Mouse (Mus musculus) myocyte (in vitro differentiated cells): ENCODE measurements around the gene Gstcd. TPM values are rescaled to one million over a fixed set of nuclear protein-coding genes. Genes with fewer than 3 reads are reported as not detected.

Source experiments
- H3K27me3 ChIP-seq: one replicate; pipeline ENCODE4 v1.6.1; 2011; ENCODE audit not compliant: control insufficient read depth, insufficient read depth, insufficient read length
- H3K36me3 ChIP-seq: one replicate; pipeline ENCODE4 v1.6.1; 2011; ENCODE audit not compliant: control insufficient read depth, insufficient read depth
- H3K4me2 ChIP-seq: one replicate; pipeline ENCODE4 v1.6.1; 2011; ENCODE audit warnings: low read depth, control low read depth
- H3K4me3 ChIP-seq: one replicate; pipeline ENCODE4 v1.5.1; 2011; ENCODE audit warnings: mild to moderate bottlenecking, control low read depth, moderate library complexity
- H3K79me2 ChIP-seq: one replicate; pipeline ENCODE4 v1.6.1; 2011; ENCODE audit not compliant: control insufficient read depth, insufficient read depth
- H3ac ChIP-seq: one replicate; pipeline ENCODE4 v1.6.1; 2011; ENCODE audit not compliant: control insufficient read depth, insufficient read length
- CEBPB ChIP-seq: IDR thresholded peaks from 2 replicates; pipeline ENCODE4 v1.6.1; 2011; ENCODE audit warnings: mild to moderate bottlenecking, moderate library complexity; ENCODE audit not compliant: poor library complexity, insufficient read depth, severe bottlenecking
- E2F4 ChIP-seq: IDR thresholded peaks from one replicate; pipeline ENCODE4 v1.6.1; 2011; ENCODE audit warnings: mild to moderate bottlenecking, control low read depth, moderate library complexity; ENCODE audit not compliant: insufficient read depth
- MAX ChIP-seq: IDR thresholded peaks from one replicate; pipeline ENCODE4 v1.6.1; 2011; ENCODE audit warnings: low read depth, mild to moderate bottlenecking, control low read depth
- MYOD1 ChIP-seq, 3 experiments: IDR thresholded peaks; one replicate each; pipeline ENCODE4 v1.6.1; 2011; ENCODE audit warnings: control low read depth in 2 of 3, low read depth in 2 of 3, mild to moderate bottlenecking in 2 of 3, moderate library complexity in 1 of 3; ENCODE audit not compliant: insufficient read length in 2 of 3, control insufficient read depth in 1 of 3
- MYOG ChIP-seq, 3 experiments: IDR thresholded peaks; one replicate each; pipeline ENCODE4 v1.6.1; 2011; ENCODE audit warnings: control low read depth in 2 of 3, low read depth in 2 of 3, mild to moderate bottlenecking in 2 of 3; ENCODE audit not compliant: insufficient read length in 2 of 3, control insufficient read depth in 1 of 3, insufficient read depth in 1 of 3
- POLR2A ChIP-seq: IDR thresholded peaks from one replicate; pipeline ENCODE4 v1.6.1; 2011; ENCODE audit warnings: low read depth, mild to moderate bottlenecking, control low read depth, moderate library complexity; ENCODE audit not compliant: insufficient read length
- POLR2AphosphoS2 ChIP-seq: IDR thresholded peaks from one replicate; pipeline ENCODE4 v1.6.1; 2011; ENCODE audit warnings: low read depth, control low read depth; ENCODE audit not compliant: insufficient read length
- REST ChIP-seq: IDR thresholded peaks from one replicate; pipeline ENCODE4 v1.6.1; 2011; ENCODE audit warnings: mild to moderate bottlenecking, control low read depth, moderate library complexity; ENCODE audit not compliant: insufficient read depth, insufficient read length
- SRF ChIP-seq: IDR thresholded peaks from one replicate; pipeline ENCODE4 v1.6.1; 2011; ENCODE audit warnings: low read depth; ENCODE audit not compliant: control insufficient read depth, insufficient read length
- TCF12 ChIP-seq: IDR thresholded peaks from one replicate; pipeline ENCODE4 v1.6.1; 2011; ENCODE audit warnings: mild to moderate bottlenecking, control low read depth; ENCODE audit not compliant: poor library complexity, insufficient read depth, severe bottlenecking
- TCF3 ChIP-seq: IDR thresholded peaks from one replicate; pipeline ENCODE4 v1.6.1; 2011; ENCODE audit warnings: low read depth, control low read depth; ENCODE audit not compliant: insufficient read length
- USF1 ChIP-seq: IDR thresholded peaks from one replicate; pipeline ENCODE4 v1.6.1; 2011; ENCODE audit warnings: low read depth, mild to moderate bottlenecking, control low read depth, moderate library complexity
- polyA plus RNA-seq: library from polyadenylated mRNA; unstranded; fragments of >200 nt; fragmentation: generic; extraction: Trizol; gene quantifications from one replicate; pipeline ENCODE4 v1.2.1, GENCODE M21; 2012; ENCODE audit warnings: missing spikeins

Gene Gstcd
- polyA plus RNA-seq, 1 experiment: 7.3 TPM

GRCm38 (mm10) chr3:133097936-133098335 is 6.1 kb upstream of the Gstcd start:
- no peak overlapping the region for H3K4me3 ChIP-seq
- no peaks in the 10 kb centered on the region for H3K27me3 ChIP-seq
- H3K36me3 ChIP-seq: peaks cover 59% of the 10 kb centered on the region
- H3ac ChIP-seq: no peak overlapping the region
- H3K4me2 ChIP-seq: no peak overlapping the region
- peaks cover 21% of the 10 kb centered on the region for H3K79me2 ChIP-seq
- TF ChIP-seq MYOD1 (IDR thresholded peaks at IDR 0.05; ENCODE audit: control insufficient read depth in 1 of 3, insufficient read length in 2 of 3, low read depth in 2 of 3): no peak
- no peak for TF ChIP-seq USF1
- no peak for TF ChIP-seq TCF3
- no peak for TF ChIP-seq CEBPB
- TF ChIP-seq MAX: no peak

GRCm38 (mm10) chr3:133094305-133094704 is 2.5 kb upstream of the Gstcd start:
- Histone ChIP-seq H3K36me3 (peaks cover 31% of the 10 kb centered on the region), H3K79me2 (peaks cover 52% of the 10 kb centered on the region), H3K4me3 (no peak overlapping the region), H3K27me3 (no peaks in the 10 kb centered on the region), H3ac (no peak overlapping the region), H3K4me2 (no peak overlapping the region)
- TF ChIP-seq SRF: no peak
- no peak for TF ChIP-seq TCF3
- TF ChIP-seq CEBPB: no peak
- no peak for TF ChIP-seq POLR2A
- no peak for TF ChIP-seq MAX
- no peak for TF ChIP-seq POLR2AphosphoS2
- TF ChIP-seq REST: no peak
- no peak for TF ChIP-seq USF1
- TF ChIP-seq TCF12: no peak
- no peak for TF ChIP-seq MYOD1 (IDR thresholded peaks at IDR 0.05; ENCODE audit: control insufficient read depth in 1 of 3, insufficient read length in 2 of 3, low read depth in 2 of 3)
- TF ChIP-seq MYOG (IDR thresholded peaks at IDR 0.05; ENCODE audit: control insufficient read depth in 1 of 3, insufficient read depth in 1 of 3, insufficient read length in 2 of 3, low read depth in 2 of 3): no peak
- no peak for TF ChIP-seq E2F4

GRCm38 (mm10) chr3:133092936-133093335 is 1.1 kb upstream of the Gstcd start:
- Histone ChIP-seq H3K4me3 (peak overlapping the region; percentile 61), H3K4me2 (peak overlapping the region; percentile 82)

GRCm38 (mm10) chr3:133092274-133092853 is 531 bp upstream of the Gstcd start:
- H3K4me2 ChIP-seq: peak overlapping the region; percentile 82

More at GRCm38 (mm10) chr3:133092936-133093335, 1.1 kb upstream of the Gstcd start:
- TF ChIP-seq REST: no peak
- TF ChIP-seq CEBPB: no peak
- TF ChIP-seq MAX: no peak
- no peak for TF ChIP-seq MYOG (IDR thresholded peaks at IDR 0.05; ENCODE audit: control insufficient read depth in 1 of 3, insufficient read depth in 1 of 3, insufficient read length in 2 of 3, low read depth in 2 of 3)
- TF ChIP-seq TCF3: no peak
- TF ChIP-seq USF1: no peak
- no peak for TF ChIP-seq POLR2A
- TF ChIP-seq MYOD1 (IDR thresholded peaks at IDR 0.05; ENCODE audit: control insufficient read depth in 1 of 3, insufficient read length in 2 of 3, low read depth in 2 of 3): no peak
- TF ChIP-seq E2F4: no peak
- TF ChIP-seq TCF12: no peak
- no peak for TF ChIP-seq SRF
- no peak for TF ChIP-seq POLR2AphosphoS2
- Histone ChIP-seq H3K79me2 (peaks cover 60% of the 10 kb centered on the region), H3ac (no peak overlapping the region), H3K27me3 (no peaks in the 10 kb centered on the region), H3K36me3 (peaks cover 18% of the 10 kb centered on the region)

More at GRCm38 (mm10) chr3:133092274-133092853, 531 bp upstream of the Gstcd start:
- Histone ChIP-seq H3K36me3 (peaks cover 12% of the 10 kb centered on the region), H3ac (peak overlapping the region; percentile 65), H3K79me2 (peaks cover 64% of the 10 kb centered on the region), H3K4me3 (peak overlapping the region; percentile 61), H3K27me3 (no peaks in the 10 kb centered on the region)
- TF ChIP-seq MAX: no peak
- no peak for TF ChIP-seq MYOG (IDR thresholded peaks at IDR 0.05; ENCODE audit: control insufficient read depth in 1 of 3, insufficient read depth in 1 of 3, insufficient read length in 2 of 3, low read depth in 2 of 3)
- TF ChIP-seq CEBPB: no peak
- no peak for TF ChIP-seq TCF3
- no peak for TF ChIP-seq MYOD1 (IDR thresholded peaks at IDR 0.05; ENCODE audit: control insufficient read depth in 1 of 3, insufficient read length in 2 of 3, low read depth in 2 of 3)
- TF ChIP-seq POLR2A: no peak
- TF ChIP-seq E2F4: no peak
- no peak for TF ChIP-seq REST
- no peak for TF ChIP-seq USF1
- no peak for TF ChIP-seq SRF
